Mouse (Mus musculus): Measurements from ENCODE around the gene Npr3. TPM values are rescaled to one million over a fixed set of nuclear protein-coding genes. Genes with fewer than 3 reads are reported as not detected.

Npr3 gene
- polyA plus RNA-seq, 1 experiment from 2014 or later = 4.7 TPM

GRCm38 (mm10) chr15:11877273-11877672 lies 29.8 kb downstream of the Npr3 start:
- Histone ChIP-seq H3K27me3 (replicated peaks) (no peaks in the 10 kb centered on the region), H3K4me3 (replicated peaks) (no peak overlapping the region), H3K27ac (no peak overlapping the region), H3K4me1 (no peaks in the 10 kb centered on the region), H3K9ac (no peak overlapping the region), H3K4me2 (no peak overlapping the region), H3K36me3 (no peaks in the 10 kb centered on the region), H3K9me3 (no peaks in the 10 kb centered on the region)
- 61% methylated on average over 2 of the region's 2 CpGs for WGBS
- no peak for ATAC-seq (ENCODE audit: insufficient read depth, low FRiP score, low read depth)

- H3K9ac ChIP-seq = no peak overlapping the region
- H3K27me3 ChIP-seq (replicated peaks) = no peaks in the 10 kb centered on the region
- no peak overlapping the region for H3K27ac ChIP-seq
- no peak overlapping the region for H3K4me2 ChIP-seq
- H3K9me3 ChIP-seq = no peaks in the 10 kb centered on the region
- no peak overlapping the region for H3K4me3 ChIP-seq (replicated peaks)
- no peaks in the 10 kb centered on the region for H3K36me3 ChIP-seq
- no peaks in the 10 kb centered on the region for H3K4me1 ChIP-seq
- ATAC-seq (ENCODE audit: insufficient read depth, low FRiP score, low read depth) = no peak
- WGBS = 82% methylated on average over 3 of the region's 3 CpGs
These were observed 40.2 kb downstream of the Npr3 start for GRCm38 (mm10) chr15:11866918-11867317.

GRCm38 (mm10) chr15:11863540-11863818 lies 43.6 kb downstream of the Npr3 start:
- WGBS = 89% methylated on average over 6 of the region's 6 CpGs
- no peak overlapping the region for H3K9ac ChIP-seq
- H3K9me3 ChIP-seq = no peaks in the 10 kb centered on the region
- ATAC-seq (ENCODE audit: insufficient read depth, low FRiP score, low read depth) = no peak
- H3K36me3 ChIP-seq = no peaks in the 10 kb centered on the region
- no peaks in the 10 kb centered on the region for H3K4me1 ChIP-seq
- H3K27me3 ChIP-seq (replicated peaks) = no peaks in the 10 kb centered on the region
- no peak overlapping the region for H3K4me3 ChIP-seq (replicated peaks)
- H3K27ac ChIP-seq = no peak overlapping the region
- H3K4me2 ChIP-seq = no peak overlapping the region

- Histone ChIP-seq H3K4me2 (no peak overlapping the region), H3K4me1 (no peaks in the 10 kb centered on the region), H3K9me3 (no peaks in the 10 kb centered on the region), H3K27me3 (replicated peaks) (no peaks in the 10 kb centered on the region), H3K9ac (no peak overlapping the region), H3K36me3 (no peaks in the 10 kb centered on the region), H3K4me3 (replicated peaks) (no peak overlapping the region), H3K27ac (no peak overlapping the region)
- 69% methylated on average over 15 of the region's 15 CpGs for WGBS
- ATAC-seq (ENCODE audit: insufficient read depth, low FRiP score, low read depth) = no peak
These were observed 44.1 kb downstream of the Npr3 start for GRCm38 (mm10) chr15:11862785-11863539.

GRCm38 (mm10) chr15:11862253-11862652 lies 44.8 kb downstream of the Npr3 start:
- ATAC-seq (ENCODE audit: insufficient read depth, low FRiP score, low read depth) = no peak
- no peak overlapping the region for H3K27ac ChIP-seq
- 81% methylated on average over 7 of the region's 7 CpGs for WGBS
- H3K4me1 ChIP-seq = no peaks in the 10 kb centered on the region
- H3K9me3 ChIP-seq = no peaks in the 10 kb centered on the region
- no peaks in the 10 kb centered on the region for H3K27me3 ChIP-seq (replicated peaks)
- H3K4me3 ChIP-seq (replicated peaks) = no peak overlapping the region
- H3K4me2 ChIP-seq = no peak overlapping the region
- H3K9ac ChIP-seq = no peak overlapping the region
- H3K36me3 ChIP-seq = 0 out of 2 replicates have a peak, but pooled peaks cover 2% of the 10 kb centered on the region

GRCm38 (mm10) chr15:11860259-11860658 lies 46.8 kb downstream of the Npr3 start:
- Histone ChIP-seq H3K9ac (no peak overlapping the region), H3K9me3 (no peaks in the 10 kb centered on the region), H3K4me2 (no peak overlapping the region), H3K27ac (no peak overlapping the region), H3K4me1 (no peaks in the 10 kb centered on the region), H3K27me3 (replicated peaks) (no peaks in the 10 kb centered on the region), H3K4me3 (replicated peaks) (no peak overlapping the region), H3K36me3 (0 out of 2 replicates have a peak, but pooled peaks cover 3% of the 10 kb centered on the region)
- no peak for ATAC-seq (ENCODE audit: insufficient read depth, low FRiP score, low read depth)
- WGBS = 84% methylated on average over 2 of the region's 2 CpGs

DNA sequence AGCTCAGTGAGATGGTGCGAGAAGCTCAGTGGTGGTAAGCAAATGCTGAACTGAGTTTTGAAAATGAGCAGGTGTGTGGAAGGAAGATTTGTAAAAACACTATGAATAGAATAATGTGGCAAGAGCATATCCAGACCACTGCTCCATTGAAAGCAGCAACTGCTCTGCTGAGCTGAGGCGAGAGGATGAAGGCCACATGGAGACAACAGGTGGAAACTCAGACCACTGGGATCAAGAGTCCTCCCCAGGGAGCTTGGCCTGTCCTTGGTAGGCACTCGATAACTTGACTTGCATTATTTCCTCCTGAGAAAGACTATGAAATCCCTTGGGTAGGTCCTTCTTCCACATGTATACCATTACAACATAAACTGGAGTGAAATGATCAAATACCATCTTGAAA lies 47.3 kb downstream of the Npr3 start:
- Histone ChIP-seq H3K9me3 (no peaks in the 10 kb centered on the region), H3K36me3 (0 out of 2 replicates have a peak, but pooled peaks cover 3% of the 10 kb centered on the region), H3K4me1 (no peaks in the 10 kb centered on the region), H3K4me2 (no peak overlapping the region), H3K27me3 (replicated peaks) (no peaks in the 10 kb centered on the region), H3K27ac (no peak overlapping the region), H3K4me3 (replicated peaks) (no peak overlapping the region), H3K9ac (no peak overlapping the region)
- no peak for ATAC-seq (ENCODE audit: insufficient read depth, low FRiP score, low read depth)
- WGBS = 88% methylated on average over 3 of the region's 3 CpGs

- Histone ChIP-seq H3K9me3 (no peaks in the 10 kb centered on the region), H3K27ac (no peak overlapping the region), H3K4me3 (replicated peaks) (no peak overlapping the region), H3K4me1 (no peaks in the 10 kb centered on the region), H3K4me2 (no peak overlapping the region), H3K9ac (no peak overlapping the region), H3K36me3 (0 out of 2 replicates have a peak, but pooled peaks cover 3% of the 10 kb centered on the region), H3K27me3 (replicated peaks) (no peaks in the 10 kb centered on the region)
- no peak for ATAC-seq (ENCODE audit: insufficient read depth, low FRiP score, low read depth)
- 92% methylated on average over 6 of the region's 6 CpGs for WGBS
These were observed 48.7 kb downstream of the Npr3 start for GRCm38 (mm10) chr15:11858411-11858810.

- 72% methylated on average over 16 of the region's 16 CpGs for WGBS
- Histone ChIP-seq H3K9ac (no peak overlapping the region), H3K4me3 (replicated peaks) (no peak overlapping the region), H3K27me3 (replicated peaks) (no peaks in the 10 kb centered on the region), H3K36me3 (no peaks in the 10 kb centered on the region), H3K27ac (no peak overlapping the region), H3K9me3 (no peaks in the 10 kb centered on the region), H3K4me2 (no peak overlapping the region), H3K4me1 (no peaks in the 10 kb centered on the region)
- no peak for ATAC-seq (ENCODE audit: insufficient read depth, low FRiP score, low read depth)
These were observed 61.7 kb downstream of the Npr3 start for GRCm38 (mm10) chr15:11845204-11846062.

DNA sequence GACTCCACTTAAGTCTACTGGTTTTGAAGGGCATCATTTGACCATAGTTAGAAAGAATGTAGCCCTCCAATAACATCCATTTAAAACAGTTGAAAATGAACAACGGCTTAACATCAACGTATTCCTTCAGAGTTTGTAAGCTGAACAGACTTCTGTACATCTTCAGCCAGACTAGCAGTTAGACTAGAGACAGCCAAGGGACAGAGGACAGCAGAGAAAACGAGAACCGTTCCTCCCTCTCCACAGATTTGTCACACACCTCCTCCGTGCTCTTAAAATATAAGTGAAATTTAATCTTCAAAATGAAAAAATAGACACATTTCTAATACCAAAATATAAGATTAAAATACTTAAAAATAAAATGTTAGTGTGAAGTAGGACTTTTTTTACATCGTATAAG lies 63.0 kb downstream of the Npr3 start:
- Histone ChIP-seq H3K27me3 (replicated peaks) (no peaks in the 10 kb centered on the region), H3K9ac (no peak overlapping the region), H3K9me3 (no peaks in the 10 kb centered on the region), H3K4me2 (no peak overlapping the region), H3K36me3 (no peaks in the 10 kb centered on the region), H3K4me3 (replicated peaks) (no peak overlapping the region), H3K27ac (no peak overlapping the region), H3K4me1 (no peaks in the 10 kb centered on the region)
- 75% methylated on average over 6 of the region's 6 CpGs for WGBS
- ATAC-seq (ENCODE audit: insufficient read depth, low FRiP score, low read depth) = no peak

DNA sequence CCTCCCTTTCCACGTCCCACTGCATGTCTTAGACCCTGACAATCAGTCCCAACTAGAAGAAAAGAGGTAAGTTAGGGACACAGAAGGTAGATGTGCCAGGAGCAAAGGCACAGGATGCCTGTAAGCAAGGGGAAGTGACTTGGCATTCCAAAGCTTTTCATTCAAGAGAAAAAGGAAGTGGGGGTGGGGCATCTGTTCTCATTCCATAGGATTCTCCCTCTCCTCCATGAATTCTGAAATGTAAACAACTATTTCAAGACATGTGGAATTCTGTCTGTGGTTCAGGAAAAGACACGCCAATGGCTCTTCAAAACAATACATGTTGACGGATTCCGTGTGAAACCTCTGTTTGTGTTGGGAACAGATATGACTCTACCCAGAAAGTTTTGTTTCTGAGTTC lies 65.3 kb downstream of the Npr3 start:
- H3K27me3 ChIP-seq (replicated peaks) = no peaks in the 10 kb centered on the region
- WGBS = 59% methylated on average over 4 of the region's 4 CpGs
- H3K27ac ChIP-seq = no peak overlapping the region
- no peaks in the 10 kb centered on the region for H3K9me3 ChIP-seq
- H3K4me2 ChIP-seq = no peak overlapping the region
- ATAC-seq (ENCODE audit: insufficient read depth, low FRiP score, low read depth) = no peak
- H3K4me1 ChIP-seq = no peaks in the 10 kb centered on the region
- no peak overlapping the region for H3K9ac ChIP-seq
- H3K36me3 ChIP-seq = no peaks in the 10 kb centered on the region
- H3K4me3 ChIP-seq (replicated peaks) = no peak overlapping the region

- 75% methylated on average over 1 of the region's 1 CpGs for WGBS
- H3K36me3 ChIP-seq = no peaks in the 10 kb centered on the region
- H3K27ac ChIP-seq = no peak overlapping the region
- H3K9ac ChIP-seq = no peak overlapping the region
- H3K4me2 ChIP-seq = no peak overlapping the region
- H3K9me3 ChIP-seq = no peaks in the 10 kb centered on the region
- no peak overlapping the region for H3K4me3 ChIP-seq (replicated peaks)
- no peaks in the 10 kb centered on the region for H3K4me1 ChIP-seq
- no peaks in the 10 kb centered on the region for H3K27me3 ChIP-seq (replicated peaks)
- no peak for ATAC-seq (ENCODE audit: insufficient read depth, low FRiP score, low read depth)
These were observed 71.2 kb downstream of the Npr3 start for GRCm38 (mm10) chr15:11835913-11836312.

Data from stomach, embryonic 15.5 days (tissue).